In genomic region chr13:44209036-44209435, GRCm38 (mm10) we compare ENCODE assay signal across 9 mouse cellular contexts.
DNase-seq lines count a peak whose midpoint lies in the region; ATAC-seq lines count a peak whose summit lies in the region.
"Had no signal": no experiment of that assay in that cellular context is flagged by ENCODE, and none has a peak within 500 bp of the region (broad histone marks: within the 10 kb centered on the region; RNA-seq: fewer than 3 reads in every experiment).

No protein-coding gene starts in this region.

- H3K4me3 ChIP-seq in forebrain, embryonic 10.5 days = no peak overlapping the region
- no peak overlapping the region for H3K4me3 ChIP-seq in forebrain, embryonic 13.5 days
- peak overlapping the region; percentile 11; the same call in 1 of the 2 replicates for H3K4me3 ChIP-seq in lung, embryonic 16.5 days (ENCODE audit: low read length)
- no peak overlapping the region for H3K4me3 ChIP-seq in limb, embryonic 11.5 days (ENCODE audit: low read depth, low read length)
- H3K4me3 ChIP-seq in stomach, embryonic 16.5 days (replicated peaks; ENCODE audit: low read length) = no peak overlapping the region

- no peak overlapping the region for H3K9ac ChIP-seq in forebrain, embryonic 13.5 days
- H3K9ac ChIP-seq in lung, embryonic 16.5 days (ENCODE audit: low read length) = no peak overlapping the region
- H3K9ac ChIP-seq in limb, embryonic 11.5 days (ENCODE audit: low read length) = no peak overlapping the region
- 0 out of 2 replicates have a peak overlapping the region, but pooled peaks have one; percentile 28 for H3K9ac ChIP-seq in stomach, embryonic 16.5 days (ENCODE audit: low read length)

- H3K27me3 ChIP-seq in forebrain, embryonic 10.5 days (ENCODE audit: poor library complexity, severe bottlenecking) = peaks cover 76% of the 10 kb centered on the region
- H3K27me3 ChIP-seq in forebrain, embryonic 13.5 days = peaks cover 15% of the 10 kb centered on the region
- no peaks in the 10 kb centered on the region for H3K27me3 ChIP-seq in lung, embryonic 16.5 days (ENCODE audit: control insufficient read depth, insufficient read depth, low read depth, low read length)
- no peaks in the 10 kb centered on the region for H3K27me3 ChIP-seq in limb, embryonic 11.5 days (ENCODE audit: control insufficient read depth, insufficient read depth, low read length)
- H3K27me3 ChIP-seq in stomach, embryonic 16.5 days (ENCODE audit: control insufficient read depth, insufficient read depth, low read length) = no peaks in the 10 kb centered on the region

- H3K27ac ChIP-seq in forebrain, embryonic 10.5 days = peak overlapping the region; percentile 67
- H3K27ac ChIP-seq in forebrain, embryonic 13.5 days = no peak overlapping the region
- H3K27ac ChIP-seq in lung, embryonic 16.5 days (ENCODE audit: low read length) = no peak overlapping the region
- no peak overlapping the region for H3K27ac ChIP-seq in limb, embryonic 11.5 days (replicated peaks; ENCODE audit: low read depth, low read length)
- H3K27ac ChIP-seq in stomach, embryonic 16.5 days (ENCODE audit: low read length) = no peak overlapping the region

- WGBS in forebrain, embryonic 10.5 days = 28% methylated on average over 11 of the region's 11 CpGs
- WGBS in forebrain, embryonic 13.5 days = 14% methylated on average over 11 of the region's 11 CpGs
- WGBS in lung, embryonic 16.5 days = 6% methylated on average over 11 of the region's 11 CpGs
- WGBS in limb, embryonic 11.5 days = 5% methylated on average over 11 of the region's 11 CpGs
- WGBS in stomach, embryonic 16.5 days = 18% methylated on average over 11 of the region's 11 CpGs

- no peak overlapping the region; the same call in 1 of the 2 replicates for H3K4me2 ChIP-seq in forebrain, embryonic 13.5 days
- peak overlapping the region; percentile 39 for H3K4me2 ChIP-seq in lung, embryonic 16.5 days (ENCODE audit: low read depth, low read length)
- H3K4me2 ChIP-seq in limb, embryonic 11.5 days (ENCODE audit: low read depth, severe bottlenecking) = peak overlapping the region; percentile 23; the same call in 1 of the 2 replicates
- peak overlapping the region; percentile 28 for H3K4me2 ChIP-seq in stomach, embryonic 16.5 days (ENCODE audit: low read depth, low read length)

- peaks cover 81% of the 10 kb centered on the region for H3K4me1 ChIP-seq in forebrain, embryonic 10.5 days
- H3K4me1 ChIP-seq in forebrain, embryonic 13.5 days = peaks cover 43% of the 10 kb centered on the region
- H3K4me1 ChIP-seq in lung, embryonic 16.5 days (replicated peaks; ENCODE audit: control insufficient read depth, insufficient read depth, low read length) = peaks cover 15% of the 10 kb centered on the region
- peaks cover 25% of the 10 kb centered on the region for H3K4me1 ChIP-seq in limb, embryonic 11.5 days (ENCODE audit: control insufficient read depth, insufficient read depth, low read length)
- H3K4me1 ChIP-seq in stomach, embryonic 16.5 days (ENCODE audit: control insufficient read depth, insufficient read depth, low read length) = peaks cover 15% of the 10 kb centered on the region

- no peaks in the 10 kb centered on the region for H3K36me3 ChIP-seq in forebrain, embryonic 10.5 days (replicated peaks)
- H3K36me3 ChIP-seq in forebrain, embryonic 13.5 days (ENCODE audit: poor library complexity, severe bottlenecking) = no peaks in the 10 kb centered on the region
- no peaks in the 10 kb centered on the region for H3K36me3 ChIP-seq in lung, embryonic 16.5 days (ENCODE audit: control insufficient read depth, insufficient read depth, low read length)
- H3K36me3 ChIP-seq in limb, embryonic 11.5 days (ENCODE audit: control insufficient read depth, insufficient read depth, low read length) = no peaks in the 10 kb centered on the region
- no peaks in the 10 kb centered on the region for H3K36me3 ChIP-seq in stomach, embryonic 16.5 days (ENCODE audit: control insufficient read depth, insufficient read depth, low read length)

- peak; percentile 34 for DNase-seq in forebrain, embryonic 10.5 days (ENCODE audit: extremely low spot score, low spot score)
- no peak for DNase-seq in lung, postnatal 25 days (ENCODE audit: low spot score)
- DNase-seq in limb, embryonic 11.5 days (ENCODE audit: low spot score) = peak; percentile 56
- no peak for DNase-seq in frontal cortex, postnatal 10 days (ENCODE audit: low spot score in 2 of 2)
- DNase-seq in layer of hippocampus, adult 8-10 months (ENCODE audit: low spot score in 2 of 2) = no peak
- DNase-seq: lung, adult 18-20 months had no signal

- no peak for ATAC-seq in forebrain, embryonic 13.5 days
- ATAC-seq in lung, embryonic 16.5 days (ENCODE audit: low read depth) = no peak
- ATAC-seq in limb, embryonic 11.5 days (ENCODE audit: insufficient number of reproducible peaks, low FRiP score, low TSS enrichment, low read depth) = no peak
- ATAC-seq in stomach, embryonic 16.5 days (ENCODE audit: insufficient read depth, low FRiP score) = no peak

- H3K9me3 ChIP-seq in forebrain, embryonic 10.5 days = no peaks in the 10 kb centered on the region
- no peaks in the 10 kb centered on the region for H3K9me3 ChIP-seq in forebrain, embryonic 13.5 days (replicated peaks)
- no peaks in the 10 kb centered on the region for H3K9me3 ChIP-seq in lung, embryonic 16.5 days (ENCODE audit: control insufficient read depth, low read length)
- no peaks in the 10 kb centered on the region for H3K9me3 ChIP-seq in limb, embryonic 11.5 days (ENCODE audit: control insufficient read depth, low read length)
- no peaks in the 10 kb centered on the region for H3K9me3 ChIP-seq in stomach, embryonic 16.5 days (replicated peaks; ENCODE audit: control insufficient read depth, low read length)

Comparison
In these comparisons a context has a peak if more than half of its experiments do, and no peak if none do; other contexts are left out.
1. DNase-seq: peak in forebrain, embryonic 10.5 days (single experiment) and limb, embryonic 11.5 days (single experiment); none in lung, postnatal 25 days (single experiment), frontal cortex, postnatal 10 days (0 of 2) and layer of hippocampus, adult 8-10 months (0 of 2).